Mouse (Mus musculus) midbrain, postnatal 0 days (tissue): Measurements from ENCODE around the gene Pigt. TPM values are rescaled to one million over a fixed set of nuclear protein-coding genes. Genes with fewer than 3 reads are reported as not detected.

Experiments used
- ATAC-seq: fragments of 200-750 bp; cut with Nextera tagmentation; 2 replicates; pipeline ENCODE4 v1.8.0; 2017; ENCODE audit warnings: moderate number of reproducible peaks, mild to moderate bottlenecking, moderate TSS enrichment, moderate library complexity; ENCODE audit not compliant: low FRiP score
- DNase-seq: peaks from one replicate; pipeline ENCODE4 v3.0.0-alpha.2; 2015; ENCODE audit warnings: low spot score
- H3K27ac ChIP-seq: fragments of 300-500 bp; sonication (generic); 2 replicates; pipeline ENCODE4 v1.5.1; 2014; ENCODE audit warnings: low read depth, mild to moderate bottlenecking, low read length, mixed read lengths
- H3K27me3 ChIP-seq: fragments of 300-500 bp; sonication (generic); 2 replicates; pipeline ENCODE4 v1.6.1; 2014; ENCODE audit warnings: low read length, control low read depth, mixed read lengths; ENCODE audit not compliant: insufficient read depth
- H3K36me3 ChIP-seq: fragments of 300-500 bp; sonication (generic); 2 replicates; pipeline ENCODE4 v1.6.1; 2014; ENCODE audit warnings: low read length, control low read depth, mixed read lengths; ENCODE audit not compliant: insufficient read depth
- H3K4me1 ChIP-seq: fragments of 300-500 bp; sonication (generic); 2 replicates; pipeline ENCODE4 v1.6.1; 2014; ENCODE audit warnings: mild to moderate bottlenecking, control low read depth, antibody characterized with exemption, low read length, mixed read lengths; ENCODE audit not compliant: insufficient read depth
- H3K4me2 ChIP-seq: fragments of 300-500 bp; sonication (generic); 2 replicates; pipeline ENCODE4 v1.6.1; 2014; ENCODE audit warnings: low read depth, mild to moderate bottlenecking, low read length, mixed read lengths; ENCODE audit not compliant: poor library complexity, severe bottlenecking
- H3K4me3 ChIP-seq: fragments of 300-500 bp; sonication (generic); 2 replicates; pipeline ENCODE4 v1.5.1; 2014; ENCODE audit warnings: low read depth, mild to moderate bottlenecking, low read length, moderate library complexity
- H3K9ac ChIP-seq: fragments of 300-500 bp; sonication (generic); replicated peaks from 2 replicates; pipeline ENCODE4 v1.6.1; 2014; ENCODE audit warnings: mild to moderate bottlenecking, low read length, moderate library complexity, mixed read lengths; ENCODE audit not compliant: poor library complexity, severe bottlenecking
- H3K9me3 ChIP-seq: fragments of 300-500 bp; sonication (generic); 2 replicates; pipeline ENCODE4 v1.6.1; 2016; ENCODE audit warnings: low read length, control low read depth
- CTCF ChIP-seq: IDR thresholded peaks from 2 replicates; pipeline ENCODE4 v1.5.1; 2016; ENCODE audit warnings: antibody characterized with exemption, mild to moderate bottlenecking
- WGBS: fragments of 180-500 bp; shearing (Covaris S2); extraction: QIAGEN DNeasy Blood & Tissue Kit; methylation state at CpG from one replicate; pipeline ENCODE4 v1.1.7; 2014; 5-methylcytosine and 5-hydroxymethylcytosine counted together
- polyA plus RNA-seq: library from polyadenylated mRNA; unstranded; fragments of >200 nt; fragmentation: Nextera tagmentation; extraction: Ambion mirVana; gene quantifications from 2 replicates; pipeline ENCODE4 v1.2.1, GENCODE M21; 2015
- total RNA-seq: library from RNA; depleted of rRNA; stranded (reverse); fragments of >200 nt; gene quantifications from 2 replicates; pipeline ENCODE4 v1.2.3, GENCODE M21; 2014

Pigt gene
- total and polyA plus RNA-seq, 2 experiments from 2014 or later, result 126 TPM

DNA sequence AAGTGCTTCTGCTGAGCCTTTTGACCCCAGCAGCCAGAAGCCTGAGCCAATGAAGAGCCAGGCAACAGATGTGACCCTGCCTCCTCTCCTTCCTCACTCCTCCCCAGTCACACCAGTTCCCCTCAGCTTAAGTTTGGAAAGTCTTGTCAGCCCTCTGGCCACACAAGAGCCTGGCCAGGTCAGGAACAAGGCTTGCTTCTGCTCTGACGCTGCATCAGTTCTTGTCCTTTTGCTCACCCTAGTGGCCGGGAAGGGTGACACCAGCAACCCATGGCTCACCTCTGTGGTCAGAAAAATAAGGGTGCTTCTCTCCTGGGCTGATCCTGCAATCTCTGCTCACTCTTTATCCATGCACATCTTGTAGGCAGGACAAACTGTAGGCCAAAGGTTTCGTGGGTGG is 23.5 kb downstream of the Pigt start:
- H3K4me1 ChIP-seq, result no peaks in the 10 kb centered on the region
- DNase-seq (peak; percentile 41), ATAC-seq (no peak)
- WGBS, result 24% methylated on average over 3 of the region's 3 CpGs
- 0 out of 2 replicates have a peak, but pooled peaks cover 3% of the 10 kb centered on the region for H3K9me3 ChIP-seq
- H3K4me3 ChIP-seq, result no peak overlapping the region
- H3K36me3 ChIP-seq, result no peaks in the 10 kb centered on the region
- TF ChIP-seq CTCF, result peak; percentile 70
- H3K4me2 ChIP-seq, result no peak overlapping the region
- H3K9ac ChIP-seq, result no peak overlapping the region
- H3K27ac ChIP-seq, result no peak overlapping the region
- no peaks in the 10 kb centered on the region for H3K27me3 ChIP-seq

DNA sequence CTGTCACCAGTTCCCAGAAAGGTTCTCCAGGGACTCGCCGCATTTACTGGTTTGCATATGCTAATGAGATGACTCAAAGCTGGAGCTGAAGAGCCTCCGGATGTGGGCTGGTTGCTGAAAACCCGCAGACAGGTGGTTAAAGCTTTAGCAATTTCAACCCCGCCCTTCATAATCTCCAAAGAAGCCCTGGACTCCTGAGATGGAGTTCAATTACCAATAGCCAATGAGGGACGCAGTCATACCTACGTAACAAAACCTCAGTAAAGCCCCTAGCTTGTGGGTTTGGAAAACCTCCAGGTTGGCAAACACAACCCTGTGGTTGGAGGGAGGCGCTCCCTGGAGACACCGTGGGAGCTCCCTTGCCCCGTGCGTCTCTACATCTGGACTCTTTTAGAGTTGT is 24.5 kb downstream of the Pigt start:
- 0 out of 2 replicates have a peak, but pooled peaks cover 3% of the 10 kb centered on the region for H3K9me3 ChIP-seq
- H3K36me3 ChIP-seq, result no peaks in the 10 kb centered on the region
- H3K4me2 ChIP-seq, result no peak overlapping the region
- TF ChIP-seq CTCF, result no peak
- 15% methylated on average over 11 of the region's 11 CpGs for WGBS
- H3K27ac ChIP-seq, result no peak overlapping the region
- no peaks in the 10 kb centered on the region for H3K27me3 ChIP-seq
- H3K4me3 ChIP-seq, result no peak overlapping the region
- no peak overlapping the region for H3K9ac ChIP-seq
- no peak for DNase-seq
- ATAC-seq, result no peak
- H3K4me1 ChIP-seq, result no peaks in the 10 kb centered on the region

DNA sequence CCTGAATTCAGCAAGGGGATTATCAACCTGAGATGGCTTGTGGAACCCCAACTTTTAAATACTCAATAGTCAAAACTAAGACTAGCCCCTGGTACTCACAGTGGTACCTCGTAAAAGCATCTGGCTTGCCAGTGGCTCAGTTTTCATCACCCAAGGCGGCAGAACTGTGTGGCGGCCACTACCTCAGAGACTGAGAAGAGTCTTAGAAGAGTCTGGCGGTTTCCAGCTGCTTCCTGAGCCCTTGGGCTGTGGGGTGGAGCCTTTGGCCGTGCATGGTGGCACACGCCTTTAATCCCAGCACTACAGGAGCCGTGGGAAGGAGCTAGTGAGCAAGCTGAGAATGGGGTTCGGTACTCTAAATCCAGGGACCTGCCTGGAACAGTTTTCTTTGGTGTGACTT is 25.0 kb downstream of the Pigt start:
- H3K27me3 ChIP-seq, result no peaks in the 10 kb centered on the region
- no peaks in the 10 kb centered on the region for H3K4me1 ChIP-seq
- TF ChIP-seq CTCF, result no peak
- H3K4me2 ChIP-seq, result no peak overlapping the region
- no peak overlapping the region for H3K27ac ChIP-seq
- WGBS, result 19% methylated on average over 8 of the region's 8 CpGs
- no peak for ATAC-seq
- H3K36me3 ChIP-seq, result no peaks in the 10 kb centered on the region
- H3K9ac ChIP-seq, result no peak overlapping the region
- no peak overlapping the region for H3K4me3 ChIP-seq
- H3K9me3 ChIP-seq, result 0 out of 2 replicates have a peak, but pooled peaks cover 3% of the 10 kb centered on the region
- DNase-seq, result no peak

DNA sequence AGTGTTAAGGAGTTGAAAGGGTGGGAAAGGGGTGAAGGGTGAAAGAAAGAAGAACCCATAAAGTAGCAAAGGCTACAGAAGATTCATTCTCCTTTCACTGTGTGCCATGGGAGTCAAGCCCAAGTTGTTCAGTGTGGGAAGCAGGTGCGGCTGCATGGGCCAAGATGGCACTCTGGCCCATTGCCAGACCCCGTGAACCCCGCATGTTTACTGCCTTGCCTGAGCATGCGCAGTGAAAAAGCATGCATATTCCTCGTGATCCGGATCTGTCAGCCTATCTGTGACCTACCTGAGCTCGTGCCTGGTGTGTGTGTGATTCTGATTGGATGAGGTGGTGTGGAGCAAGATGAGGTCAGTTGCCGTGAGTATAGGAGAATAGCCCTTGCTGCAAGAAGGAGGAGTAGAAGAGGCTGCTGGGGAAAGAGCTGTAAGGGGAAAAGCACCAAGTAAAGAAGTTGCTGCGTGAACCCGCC is 26.0 kb downstream of the Pigt start:
- Histone ChIP-seq H3K27ac (no peak overlapping the region), H3K9me3 (0 out of 2 replicates have a peak, but pooled peaks cover 3% of the 10 kb centered on the region), H3K27me3 (no peaks in the 10 kb centered on the region), H3K36me3 (no peaks in the 10 kb centered on the region), H3K4me3 (no peak overlapping the region), H3K4me2 (no peak overlapping the region), H3K4me1 (no peaks in the 10 kb centered on the region), H3K9ac (no peak overlapping the region)
- 88% methylated on average over 10 of the region's 10 CpGs for WGBS
- DNase-seq, result no peak
- TF ChIP-seq CTCF, result no peak
- ATAC-seq, result no peak

DNA sequence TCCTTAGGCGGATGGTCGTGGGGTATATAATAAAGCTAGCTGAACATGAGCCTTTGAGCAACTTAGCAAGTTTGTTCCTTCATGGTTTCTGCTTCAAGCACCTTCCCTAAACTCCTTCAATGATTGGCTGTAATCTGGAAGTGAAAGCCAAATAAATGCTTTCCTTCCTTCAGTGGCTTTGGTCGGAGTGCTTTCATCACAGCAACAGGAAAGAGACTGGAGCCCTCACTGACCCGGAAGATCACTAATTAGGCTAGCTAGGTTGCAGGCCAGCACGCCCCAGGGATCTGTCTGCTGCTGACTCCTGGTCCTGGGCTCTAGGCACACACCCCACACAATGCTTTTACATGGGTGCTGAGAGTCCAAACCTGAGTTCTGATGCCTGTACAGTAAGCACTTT is 31.2 kb downstream of the Pigt start:
- no peaks in the 10 kb centered on the region for H3K27me3 ChIP-seq
- no peak overlapping the region for H3K9ac ChIP-seq
- no peaks in the 10 kb centered on the region for H3K4me1 ChIP-seq
- 71% methylated on average over 5 of the region's 5 CpGs for WGBS
- ATAC-seq (no peak), DNase-seq (no peak)
- no peak overlapping the region for H3K4me2 ChIP-seq
- no peak for TF ChIP-seq CTCF
- H3K4me3 ChIP-seq, result no peak overlapping the region
- H3K27ac ChIP-seq, result no peak overlapping the region
- no peaks in the 10 kb centered on the region for H3K9me3 ChIP-seq
- H3K36me3 ChIP-seq, result no peaks in the 10 kb centered on the region

DNA sequence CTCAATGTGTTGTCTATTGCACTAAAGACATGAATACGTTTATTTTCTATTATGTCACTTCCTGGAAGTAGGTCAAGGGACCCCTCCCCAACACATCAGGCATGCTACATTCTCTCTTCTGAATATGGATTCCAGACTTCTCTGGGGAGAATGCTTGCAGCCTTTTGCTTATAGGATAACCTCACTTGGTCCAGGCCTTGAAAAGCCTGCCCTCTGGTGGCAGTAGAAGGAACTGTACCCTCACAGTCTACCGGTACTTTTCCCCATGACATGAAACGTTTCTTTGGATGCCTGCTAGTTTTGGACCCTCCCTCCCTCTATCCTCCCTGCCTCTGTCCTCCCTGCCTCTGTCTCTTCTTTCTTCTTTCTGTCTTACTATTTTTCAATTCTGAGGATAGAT is 33.8 kb downstream of the Pigt start:
- TF ChIP-seq CTCF, result peak; percentile 94
- H3K27me3 ChIP-seq, result no peaks in the 10 kb centered on the region
- no peak overlapping the region for H3K4me3 ChIP-seq
- WGBS, result 8% methylated on average over 3 of the region's 3 CpGs
- 0 out of 2 replicates have a peak, but pooled peaks have one; percentile 62 for ATAC-seq
- no peak overlapping the region for H3K9ac ChIP-seq
- peak; percentile 82 for DNase-seq
- no peak overlapping the region for H3K27ac ChIP-seq
- H3K36me3 ChIP-seq, result no peaks in the 10 kb centered on the region
- no peak overlapping the region for H3K4me2 ChIP-seq
- no peaks in the 10 kb centered on the region for H3K9me3 ChIP-seq
- no peaks in the 10 kb centered on the region for H3K4me1 ChIP-seq
